Mouse (Mus musculus): Measurements from ENCODE around the gene Ttc36. TPM values are rescaled to one million over a fixed set of nuclear protein-coding genes. Genes with fewer than 3 reads are reported as not detected.
A peak's percentile ranks its signal among the peaks of the same experiment; 100 is the strongest.

The Ttc36 gene
- 5.6 and 64.1 TPM in 2 replicates for total RNA-seq (2021)
- long read RNA-seq, experiment 1, partial matches to known transcripts = 2 of 5 reads
- long read RNA-seq, experiment 1, other reads (novel, unspliced or antisense) = 0 of 5 reads
- long read RNA-seq, experiment 2, transcript Ttc36-202 (2 exons, 470 nt) = minor isoform, 7 of 67 reads
- long read RNA-seq, experiment 2, transcript Ttc36-201 (3 exons, 888 nt) = major isoform, 57 of 67 reads
- long read RNA-seq, experiment 2, partial matches to known transcripts = 0 of 67 reads
- long read RNA-seq, experiment 2, other reads (novel, unspliced or antisense) = 3 of 67 reads

DNA sequence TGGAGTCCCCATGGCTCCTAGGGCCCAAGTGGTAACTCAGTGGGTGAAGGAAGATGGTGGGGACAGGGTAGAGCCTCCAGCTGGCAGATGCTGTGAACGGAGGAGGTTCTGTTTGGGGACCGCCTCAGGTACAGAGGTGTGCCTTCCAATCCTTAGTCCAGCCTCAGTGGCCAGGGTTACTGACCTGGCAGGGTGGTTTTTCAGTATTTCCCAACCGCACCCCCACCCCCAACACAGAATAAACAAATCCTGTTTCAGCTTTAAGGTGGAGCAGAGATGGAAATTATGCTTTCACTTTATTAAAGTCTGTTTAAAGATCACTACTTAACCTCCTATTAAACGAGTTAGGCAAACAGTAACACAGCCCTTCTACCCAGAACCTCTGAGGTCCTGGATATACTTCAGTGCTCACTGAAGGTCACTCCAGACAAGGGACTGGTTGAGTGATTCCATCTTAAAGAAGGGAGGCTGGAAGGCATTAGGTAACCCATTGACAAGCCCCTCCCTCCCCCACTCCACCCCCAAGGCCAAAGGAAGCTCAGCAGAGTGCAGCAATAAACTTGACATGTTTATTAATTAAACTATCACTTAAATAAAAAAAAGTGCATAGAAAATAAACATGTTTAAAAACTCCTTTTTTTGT, at the start of gene Ttc36:
Ttc36 (minus strand) TSS at position 265 of the 643 bp plus-strand sequence.
- peak; percentile 63 for DNase-seq

DNA sequence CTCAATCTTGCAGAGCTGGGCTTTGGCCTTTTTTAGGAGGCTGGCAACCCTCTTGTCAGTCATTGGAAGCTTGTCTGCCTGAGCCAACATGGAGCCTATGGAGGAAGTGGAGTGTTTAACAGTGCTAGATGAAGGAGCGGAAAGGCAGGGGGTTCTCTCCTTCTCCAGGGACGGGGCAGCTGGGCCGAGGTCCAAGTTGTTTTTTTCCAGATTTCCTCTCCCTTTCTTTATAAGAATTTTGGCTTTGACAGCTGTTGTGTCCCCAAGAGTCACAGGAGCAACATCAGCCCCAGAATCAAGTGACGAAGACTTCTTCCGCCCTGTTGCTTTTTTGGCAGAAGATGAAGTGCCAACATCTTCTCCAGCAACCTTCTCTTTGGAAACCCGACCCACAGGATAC, 44.6 kb upstream of the Ttc36 start:
- no peak for DNase-seq

DNA sequence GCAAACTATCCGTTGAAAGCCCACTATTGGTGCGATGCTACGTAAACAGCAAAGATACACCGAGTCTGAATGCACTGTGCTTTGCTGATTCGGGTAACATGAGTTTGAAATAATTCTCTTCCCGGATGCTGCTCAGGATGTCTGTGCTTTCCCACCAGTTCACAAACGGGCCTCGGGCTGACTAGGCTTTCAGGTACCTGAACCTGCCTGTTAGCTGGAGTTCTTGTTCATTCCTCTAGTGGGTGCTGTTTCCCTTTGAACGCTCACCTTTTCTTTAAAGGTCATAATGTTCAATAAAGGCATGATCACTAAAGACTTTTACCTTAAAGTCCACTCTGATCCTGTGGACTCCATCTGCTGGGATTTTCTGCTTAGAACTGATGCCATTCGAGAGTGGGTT, 38.4 kb upstream of the Ttc36 start:
- DNase-seq = peak; percentile 31

DNA sequence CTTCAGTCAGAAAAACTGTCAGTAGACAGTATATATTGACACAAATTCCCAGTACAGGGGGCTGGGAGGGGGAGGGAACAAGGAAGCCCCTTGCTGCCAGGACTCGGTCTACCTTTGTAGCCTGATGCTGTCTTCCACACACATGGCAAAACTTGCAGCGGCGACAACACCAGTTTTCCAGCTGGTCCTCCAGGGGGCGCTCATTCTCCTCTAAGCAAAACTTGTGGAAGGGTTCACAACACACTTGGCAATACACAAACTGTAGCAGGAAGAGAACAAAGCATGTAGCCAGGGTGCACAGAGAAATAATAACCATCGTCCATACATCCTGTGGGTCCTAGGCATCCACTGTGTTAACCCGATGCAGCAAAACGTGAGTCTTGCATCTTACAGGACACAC, 33.6 kb upstream of the Ttc36 start:
- peak; percentile 89 for DNase-seq

DNA sequence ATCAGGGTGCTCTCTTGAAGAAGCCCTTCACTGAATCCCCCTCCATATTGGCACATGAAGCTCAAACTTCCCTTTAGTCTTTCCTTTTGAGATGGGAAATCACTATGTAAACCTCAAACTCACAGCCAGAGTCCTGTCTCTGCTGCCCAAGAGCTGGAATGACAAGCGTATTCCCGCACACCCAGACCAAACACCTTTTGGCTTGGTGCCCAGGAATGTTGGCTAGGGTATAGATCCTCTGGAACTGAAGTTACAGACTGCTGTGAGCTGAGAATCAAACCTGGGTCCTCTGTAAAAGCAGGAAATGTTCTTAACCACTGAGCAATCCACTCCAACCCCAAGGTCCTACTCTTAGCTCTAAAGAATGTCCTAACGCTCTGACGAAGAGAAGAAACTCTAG, 29.5 kb upstream of the Ttc36 start:
- peak; percentile 54 for DNase-seq

DNA sequence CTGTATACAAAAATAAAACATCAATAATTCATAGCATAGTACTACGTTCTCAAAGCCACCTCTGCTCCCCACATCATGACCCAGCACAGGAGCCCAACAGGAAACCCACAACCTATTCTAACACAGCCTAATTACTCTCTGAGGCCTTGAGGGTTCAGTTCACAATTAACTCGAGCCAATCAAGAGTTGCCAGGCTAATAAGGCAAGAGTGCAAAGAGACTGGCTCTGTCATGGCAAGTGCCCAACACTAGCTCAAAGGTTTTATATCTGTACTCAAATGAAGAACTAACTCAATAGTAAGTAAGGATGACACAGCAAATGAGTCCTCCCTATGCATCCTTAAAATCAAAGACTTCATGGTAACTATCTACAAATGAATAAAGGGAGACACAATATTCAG, 27.6 kb upstream of the Ttc36 start:
- DNase-seq = no peak

DNA sequence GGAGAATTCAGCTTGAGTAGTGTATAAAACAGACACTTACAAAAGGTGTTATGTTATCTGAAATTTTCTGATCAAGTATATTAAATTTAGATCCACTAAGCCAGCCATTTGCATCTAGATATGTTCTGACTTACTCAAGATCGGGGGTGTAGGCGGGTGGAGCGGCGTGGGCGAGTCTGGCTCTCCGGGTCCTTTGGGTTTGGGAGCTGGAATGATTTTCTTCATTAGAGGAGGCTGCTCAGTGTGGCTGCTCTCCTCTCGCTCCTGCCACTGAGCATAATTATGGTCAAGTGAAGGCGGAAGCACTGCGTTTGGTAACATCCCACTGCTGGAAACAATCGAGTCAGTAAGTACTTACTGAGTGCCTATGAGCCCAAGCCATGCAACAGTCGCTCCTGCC, 26.1 kb upstream of the Ttc36 start:
- no peak for DNase-seq

DNA sequence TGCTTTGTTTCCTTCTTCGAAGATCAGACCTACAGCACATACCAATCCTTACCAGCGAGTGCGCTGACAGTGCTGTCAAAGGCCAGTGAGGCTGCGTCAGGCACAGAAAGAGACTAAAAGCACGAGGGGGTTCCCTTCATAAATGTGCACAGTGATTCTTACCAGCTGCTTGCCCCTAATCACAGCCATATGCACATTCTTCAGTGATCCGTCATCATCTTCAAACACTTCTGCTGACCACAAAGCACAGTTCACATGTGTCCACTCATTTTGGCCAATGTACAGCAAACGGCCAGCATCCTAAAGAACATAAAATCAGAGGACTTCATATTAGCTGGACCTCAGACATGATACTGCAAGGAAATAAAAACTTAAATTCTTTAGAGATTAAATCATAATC, 23.8 kb upstream of the Ttc36 start:
- no peak for DNase-seq

DNA sequence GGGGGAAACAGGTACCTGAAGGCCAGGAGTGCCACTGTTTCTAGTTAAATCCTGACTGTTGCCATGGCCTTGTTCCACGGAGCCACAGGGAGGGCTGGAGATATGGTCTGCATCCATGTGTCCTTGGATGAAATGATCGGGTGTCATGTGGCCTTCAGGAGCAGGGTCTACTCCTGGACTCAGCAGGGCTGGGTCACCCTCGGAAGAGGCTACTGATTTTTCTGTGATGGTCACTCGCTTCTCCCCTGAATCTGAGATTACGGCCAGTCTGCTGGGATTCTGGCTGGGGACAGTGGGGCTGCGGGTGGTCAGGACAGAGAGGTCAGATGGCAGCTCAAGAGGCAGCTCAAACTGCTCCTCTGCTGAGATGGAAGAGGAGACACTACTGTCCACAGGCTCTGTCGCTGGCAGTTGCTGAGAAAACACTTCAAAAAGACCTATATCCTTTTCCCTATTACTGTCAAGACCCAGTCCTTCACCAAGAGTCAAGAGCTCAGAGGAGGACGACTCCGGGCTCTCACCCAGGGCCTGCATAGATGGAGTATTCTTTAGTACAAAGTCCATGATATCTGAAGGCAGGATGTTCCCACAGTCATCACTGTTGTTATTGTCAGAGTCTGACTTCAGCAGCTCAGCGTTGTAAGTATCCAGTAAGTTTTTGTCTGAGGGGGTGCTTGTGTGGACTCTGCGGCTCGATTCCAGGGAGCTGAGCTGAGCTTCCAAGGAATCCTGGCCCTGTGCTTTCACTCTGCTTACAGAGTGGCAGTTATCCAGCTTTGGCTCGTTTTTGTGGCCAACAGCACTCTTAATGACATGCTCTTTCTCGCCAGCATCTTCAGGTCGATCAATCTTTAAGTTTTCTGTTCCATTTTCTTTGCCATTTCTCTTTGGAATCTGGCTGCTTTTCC, 17.3 kb upstream of the Ttc36 start:
- no peak for DNase-seq

DNA sequence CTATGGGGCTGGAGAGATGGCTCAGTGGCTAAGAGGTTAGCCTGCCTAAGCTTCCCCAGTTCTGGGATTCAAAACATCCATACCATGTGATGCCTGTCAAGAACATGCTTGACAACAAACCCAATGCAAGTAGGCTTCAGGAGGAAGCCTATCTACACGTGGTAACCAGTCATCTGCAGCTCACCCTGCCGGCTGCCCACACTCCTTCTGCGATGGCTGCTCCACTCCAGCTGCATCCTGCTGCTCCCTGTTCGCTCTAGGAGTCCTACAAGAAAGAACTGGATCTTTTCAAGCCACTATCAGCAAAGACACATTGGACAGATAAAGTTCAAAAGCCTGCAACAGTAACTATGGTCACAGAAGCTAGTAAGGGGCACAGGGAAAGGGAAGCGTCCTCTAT, 14.7 kb upstream of the Ttc36 start:
- no peak for DNase-seq

DNA sequence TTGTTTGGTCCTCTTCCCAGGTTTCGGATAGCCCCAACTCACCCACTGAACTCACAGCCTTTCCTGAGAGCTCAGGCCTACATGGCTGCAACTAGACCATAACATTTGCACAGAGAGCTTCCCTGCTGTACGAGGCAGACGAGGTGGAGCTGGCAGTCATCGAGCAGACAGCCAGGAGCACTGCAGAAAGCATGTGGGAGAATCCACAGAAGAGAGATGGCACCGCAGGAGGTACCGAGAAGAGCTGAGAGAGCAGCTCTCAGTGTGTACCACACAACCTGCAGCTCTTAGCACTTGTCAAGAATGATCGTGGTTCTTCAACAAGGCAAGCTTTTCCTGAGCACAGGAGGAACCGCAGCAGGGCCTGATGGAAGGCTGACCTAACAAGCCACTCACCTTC, 11.3 kb upstream of the Ttc36 start:
- DNase-seq = no peak

DNA sequence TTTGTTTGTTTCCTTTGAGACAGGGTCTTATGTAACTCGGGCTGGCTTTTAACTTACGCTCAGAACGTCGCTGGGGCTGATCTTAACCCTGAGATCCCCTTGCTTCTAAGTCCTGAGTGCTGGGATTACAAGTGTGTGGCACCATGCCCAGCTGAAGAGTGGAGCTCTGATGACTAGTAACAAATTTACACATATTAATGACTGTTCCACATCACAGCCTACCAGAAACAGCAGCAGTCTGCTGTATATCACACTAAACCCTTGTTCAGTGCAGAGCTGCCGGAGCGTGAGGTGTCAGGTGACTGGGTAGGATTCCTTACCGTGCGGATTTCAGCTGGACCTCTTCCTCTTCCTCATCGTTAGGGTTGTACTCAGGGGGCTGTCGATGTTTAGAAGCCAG, 7.4 kb upstream of the Ttc36 start:
- DNase-seq = no peak

DNA sequence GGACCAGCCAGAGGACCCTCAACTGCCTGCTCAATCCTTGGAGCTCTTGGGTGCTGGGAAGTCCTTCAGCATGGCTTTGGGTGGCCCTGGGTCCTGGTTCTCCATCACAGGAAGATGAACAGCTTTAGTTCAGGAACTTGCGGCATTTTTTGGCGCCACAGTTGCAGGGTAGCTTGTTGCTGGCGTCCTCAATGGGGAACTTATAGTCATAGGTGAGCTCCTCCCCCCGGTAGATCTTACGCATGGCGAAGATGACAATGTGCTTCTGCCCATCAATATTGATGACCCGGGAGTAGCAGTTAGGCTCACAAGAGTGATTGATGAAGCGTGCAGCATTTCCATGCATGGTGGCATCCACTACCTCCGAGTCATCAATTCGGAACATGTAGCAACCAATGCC, 4.9 kb upstream of the Ttc36 start:
- no peak for DNase-seq

DNA sequence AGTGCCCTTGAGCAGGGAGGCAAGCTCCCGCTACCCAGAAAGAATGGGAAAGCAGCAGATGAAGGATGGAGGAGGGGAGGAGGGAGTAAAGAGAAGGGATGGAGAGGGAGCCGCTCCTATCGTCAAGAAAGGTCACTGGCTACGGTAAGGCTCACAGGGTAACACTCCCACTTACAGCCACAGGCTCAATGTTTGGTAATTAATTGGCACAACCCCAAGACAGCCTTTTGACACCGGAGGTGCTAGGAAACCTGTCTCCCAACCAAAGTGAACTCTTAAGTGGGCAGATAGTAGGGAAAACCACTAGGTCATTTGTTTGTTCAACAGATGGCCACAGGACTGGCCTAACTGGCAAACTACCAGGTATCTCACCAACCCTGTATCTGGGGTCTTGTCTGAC, 4.3 kb upstream of the Ttc36 start:
- DNase-seq = no peak

DNA sequence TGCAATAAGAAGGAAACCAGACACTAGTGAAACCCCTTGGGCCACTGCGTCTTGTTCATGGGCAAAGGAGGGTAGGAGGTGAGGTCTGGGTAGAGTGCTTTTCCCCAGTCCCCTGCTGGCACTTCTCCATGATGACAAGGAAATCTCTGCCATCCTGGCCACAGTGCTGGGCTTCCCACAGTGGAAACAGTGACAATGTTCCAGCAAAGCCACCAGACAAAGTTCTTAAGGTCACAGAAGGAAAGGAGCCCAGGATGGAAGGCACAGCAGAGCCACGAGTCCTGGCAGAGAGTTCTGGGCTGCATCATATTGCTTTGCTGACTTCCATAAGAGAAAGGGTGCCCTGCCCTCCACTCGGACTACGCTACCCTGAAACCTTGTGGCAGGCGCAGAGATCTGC, 2.7 kb upstream of the Ttc36 start:
- no peak for DNase-seq

DNA sequence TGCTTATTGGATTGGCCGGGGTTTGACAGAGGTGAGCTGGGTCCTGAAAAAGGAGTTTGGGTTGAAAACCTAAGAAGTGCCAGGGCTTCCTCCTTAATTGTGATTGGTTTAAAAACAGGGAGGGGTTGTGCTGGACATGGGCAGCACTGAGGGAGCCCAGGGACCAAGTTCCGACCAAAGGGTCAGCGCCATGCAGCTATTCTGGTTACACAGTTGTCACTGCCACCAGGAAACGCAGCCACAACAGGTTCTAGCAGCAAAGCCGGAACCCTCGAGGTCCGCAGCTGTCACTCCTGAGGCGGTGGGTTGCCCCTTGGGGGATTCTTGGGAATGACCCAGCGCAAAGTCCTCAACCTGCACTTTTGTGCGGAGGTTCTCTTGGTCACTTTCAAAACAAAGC, 1.8 kb upstream of the Ttc36 start:
- no peak for DNase-seq

DNA sequence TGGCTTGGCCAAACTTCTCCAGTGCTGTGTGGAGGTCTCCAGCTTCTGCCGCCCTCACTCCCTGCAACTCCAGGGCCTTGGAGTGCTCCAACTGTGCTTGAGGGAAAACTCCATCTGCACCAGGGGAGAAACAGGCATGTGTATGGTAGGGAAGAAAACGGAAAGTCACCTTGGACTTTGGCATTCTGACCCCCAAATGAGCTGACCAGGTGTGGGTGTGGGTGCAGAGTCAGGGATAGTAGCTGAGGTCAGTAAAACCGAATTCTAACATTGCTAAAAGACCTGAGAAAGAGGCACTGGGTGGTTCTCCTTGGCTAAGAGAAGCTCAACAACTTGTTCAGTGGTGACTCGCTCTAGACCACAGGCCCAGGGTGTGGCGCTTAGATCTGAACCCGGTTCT, 1.2 kb downstream of the Ttc36 start:
- no peak for DNase-seq

DNA sequence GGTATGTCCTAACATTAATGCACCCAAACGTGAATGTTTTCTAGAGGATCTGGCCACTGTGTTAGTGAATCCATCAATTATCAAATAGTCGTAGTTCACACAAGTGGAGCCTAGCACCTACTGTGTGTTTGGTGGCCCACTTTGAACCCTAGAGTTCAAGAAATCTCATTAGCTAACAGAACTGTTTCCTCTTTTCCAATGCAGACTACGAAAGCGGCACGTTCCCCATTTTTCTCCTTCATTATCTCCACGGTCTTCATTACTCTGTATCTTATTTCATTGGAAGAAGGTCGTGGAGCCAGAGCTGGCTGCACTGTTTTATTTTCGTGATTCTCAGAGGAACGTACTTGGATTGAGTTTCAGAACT, 2.9 kb downstream of the Ttc36 start:
- no peak for DNase-seq

DNA sequence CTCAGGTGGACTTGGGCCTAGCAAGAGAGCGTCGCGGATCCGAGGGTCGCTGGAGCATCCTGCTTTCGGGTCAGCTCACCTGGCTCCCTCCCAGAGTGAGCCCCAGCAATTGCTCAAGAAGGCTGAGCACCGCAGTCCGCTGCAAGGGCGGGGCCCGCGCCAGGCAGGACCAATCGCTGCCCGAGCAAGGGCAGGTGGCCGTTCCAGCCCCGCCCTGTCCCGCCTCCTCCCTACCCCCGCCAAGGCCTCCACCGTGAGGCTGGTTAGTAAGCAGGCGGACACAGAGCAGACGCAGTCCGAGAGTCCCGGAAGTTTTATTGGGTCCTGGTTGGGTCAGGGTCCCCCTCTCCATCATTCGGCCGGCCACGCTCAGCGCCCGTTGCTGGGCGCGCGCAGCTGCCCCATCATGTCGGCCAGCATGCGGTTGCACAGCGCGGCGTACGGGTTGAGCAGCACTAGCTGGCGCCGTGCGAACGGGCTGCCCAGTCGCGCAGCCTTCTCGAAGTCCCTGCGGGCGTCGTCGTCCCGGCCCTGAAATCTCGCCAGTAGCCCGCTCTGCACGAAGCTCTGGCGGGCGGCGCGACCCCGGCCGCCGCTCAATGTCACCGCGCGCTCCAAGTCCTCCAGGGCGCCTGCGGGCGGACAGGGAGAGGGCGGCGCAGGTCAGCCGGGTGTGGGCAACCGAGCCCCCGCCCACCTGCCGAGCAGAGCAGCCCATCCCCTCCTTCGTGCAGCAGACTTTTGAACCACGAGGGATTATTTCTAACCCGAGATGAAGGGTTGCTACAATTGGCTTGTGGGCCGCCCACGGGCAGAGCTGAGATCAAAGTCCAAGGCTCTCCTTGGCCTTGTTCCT, 3.5 kb downstream of the Ttc36 start, which contains the start of gene Tmem25:
Tmem25 (minus strand) TSS at position 206 of the 856 bp plus-strand sequence.
- peak; percentile 95 for DNase-seq

DNA sequence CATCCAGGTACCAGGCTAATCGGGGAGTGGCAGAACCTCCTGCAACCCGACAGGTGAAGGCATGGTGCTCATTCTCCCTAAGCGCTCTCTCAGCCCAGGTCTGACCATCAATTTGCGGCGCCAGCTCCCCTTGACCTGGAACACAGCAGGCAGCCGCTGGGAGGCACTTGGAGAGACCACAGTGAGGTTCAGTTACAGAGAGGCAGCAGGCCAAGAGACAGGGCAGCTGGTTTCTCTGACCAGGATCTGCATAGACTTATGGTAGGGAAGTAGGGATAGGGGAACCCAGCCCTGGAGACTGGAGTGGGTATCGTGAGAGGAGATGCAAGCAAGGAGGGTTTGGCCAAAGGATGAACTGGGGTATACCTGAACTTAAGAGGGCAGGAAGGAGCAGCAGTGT, 4.6 kb downstream of the Ttc36 start:
- DNase-seq = no peak

DNA sequence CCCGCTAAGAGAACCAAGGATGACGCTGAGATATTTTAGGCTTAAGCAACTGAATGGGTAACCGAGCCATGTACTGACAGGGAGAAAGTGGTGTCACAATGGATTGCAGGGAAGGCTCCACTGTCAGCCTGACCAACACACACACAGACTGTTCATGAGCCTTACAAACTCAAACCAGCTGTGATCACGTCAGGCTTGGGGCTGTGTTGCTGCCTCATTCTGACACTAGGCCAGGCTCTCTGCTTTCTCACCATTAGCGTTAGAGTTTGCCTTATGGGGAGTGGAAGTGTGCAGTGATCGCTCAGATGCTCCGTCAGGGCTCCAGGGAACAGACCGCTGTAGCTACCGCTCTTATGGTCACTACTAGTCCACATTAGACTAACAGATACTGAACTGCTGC, 10.0 kb downstream of the Ttc36 start:
- DNase-seq = no peak

Data from adrenal gland, postnatal 14 days (tissue).